Mouse (Mus musculus) kidney, postnatal 4 days (tissue): ENCODE measurements around the gene Mtss1l.

Source experiments
- DNase-seq, 2 experiments: peaks; one replicate each; pipeline ENCODE4 v3.0.0; 2021; ENCODE audit warnings: mixed read lengths in 2 of 2

Mtss1l gene

GRCm38 (mm10) chr8:110741816-110742451 is 20.7 kb downstream of the Mtss1l start:
- DNase-seq, result peak in 1 of 2 experiments; percentile 20

- DNase-seq, result no peak
These were observed 21.2 kb downstream of the Mtss1l start for GRCm38 (mm10) chr8:110742452-110742818.

- no peak for DNase-seq
These were observed 23.9 kb downstream of the Mtss1l start for GRCm38 (mm10) chr8:110745162-110745561.

GRCm38 (mm10) chr8:110746661-110747060 is 25.4 kb downstream of the Mtss1l start:
- no peak for DNase-seq

- DNase-seq, result no peak
These were observed 28.4 kb downstream of the Mtss1l start for GRCm38 (mm10) chr8:110749500-110750170.

- DNase-seq, result no peak
These were observed 29.0 kb downstream of the Mtss1l start for GRCm38 (mm10) chr8:110750269-110750668.

- DNase-seq, result no peak
These were observed 30.2 kb downstream of the Mtss1l start for GRCm38 (mm10) chr8:110751490-110751889.

GRCm38 (mm10) chr8:110754713-110755112 is 33.4 kb downstream of the Mtss1l start:
- no peak for DNase-seq

GRCm38 (mm10) chr8:110755511-110756170 is 34.4 kb downstream of the Mtss1l start:
- no peak for DNase-seq

GRCm38 (mm10) chr8:110756196-110756595 is 34.9 kb downstream of the Mtss1l start:
- DNase-seq, result no peak

- peak in 1 of 2 experiments; percentile 42 for DNase-seq
These were observed 39.1 kb downstream of the Mtss1l start for GRCm38 (mm10) chr8:110760280-110760940.

GRCm38 (mm10) chr8:110761185-110761584 is 39.9 kb downstream of the Mtss1l start:
- peak; percentile 81 to 86 for DNase-seq

GRCm38 (mm10) chr8:110761988-110762387 is 40.7 kb downstream of the Mtss1l start:
- DNase-seq, result peak in 1 of 2 experiments; percentile 51

GRCm38 (mm10) chr8:110764671-110765070 is 43.4 kb downstream of the Mtss1l start:
- no peak for DNase-seq

GRCm38 (mm10) chr8:110767261-110767660 is 46.0 kb downstream of the Mtss1l start:
- no peak for DNase-seq

- DNase-seq, result no peak
These were observed 51.2 kb downstream of the Mtss1l start for GRCm38 (mm10) chr8:110772452-110772851.

- peak; percentile 72 to 82 for DNase-seq
These were observed 52.8 kb downstream of the Mtss1l start for GRCm38 (mm10) chr8:110774047-110774446.

- no peak for DNase-seq
These were observed 53.4 kb downstream of the Mtss1l start for GRCm38 (mm10) chr8:110774725-110775124.

GRCm38 (mm10) chr8:110775316-110775715 is 54.0 kb downstream of the Mtss1l start:
- no peak for DNase-seq

GRCm38 (mm10) chr8:110775721-110776120 is 54.4 kb downstream of the Mtss1l start:
- DNase-seq, result peak in 1 of 2 experiments; percentile 42

- no peak for DNase-seq
These were observed 55.1 kb downstream of the Mtss1l start for GRCm38 (mm10) chr8:110776335-110776734.

- DNase-seq, result no peak
These were observed 58.8 kb downstream of the Mtss1l start for GRCm38 (mm10) chr8:110779924-110780718.

GRCm38 (mm10) chr8:110785366-110785765 is 64.1 kb downstream of the Mtss1l start:
- no peak for DNase-seq
